Mouse (Mus musculus): ENCODE data around the gene Gramd1b. TPM values are rescaled to one million over a fixed set of nuclear protein-coding genes. Genes with fewer than 3 reads are reported as not detected.
"Not testable (repeated sequence)": the region's sequence is repeated elsewhere in the genome, so short reads cannot be mapped to it uniquely, and the experiment has no call there.

Gene Gramd1b
- polyA plus RNA-seq, 1 experiment from 2014 or later: 5.7 TPM

DNA sequence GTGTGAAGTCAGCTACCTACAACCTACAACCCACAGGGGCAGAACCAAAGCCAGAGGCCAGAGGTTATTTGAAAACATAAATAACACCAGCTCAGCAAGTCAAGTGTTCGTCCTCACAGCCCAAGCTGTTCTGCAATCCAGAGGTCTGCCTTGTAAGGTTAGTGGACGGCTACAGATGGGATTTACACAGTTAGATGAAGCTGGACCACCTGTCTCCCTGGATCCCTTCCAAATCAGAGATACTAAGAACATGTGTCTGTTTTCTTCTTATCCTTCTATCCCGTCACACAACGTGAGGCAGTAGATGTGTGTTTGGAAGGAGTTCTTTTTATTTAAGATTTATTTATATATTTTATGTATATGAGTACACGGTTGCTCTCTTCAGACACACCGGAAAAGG lies 21.7 kb downstream of the Gramd1b start:
- H3K36me3 ChIP-seq: no peaks in the 10 kb centered on the region
- no peaks in the 10 kb centered on the region for H3K27me3 ChIP-seq
- H3K9ac ChIP-seq: no peak overlapping the region
- no peak for ATAC-seq (ENCODE audit: insufficient number of reproducible peaks, low FRiP score, low TSS enrichment, low read depth)
- H3K27ac ChIP-seq (replicated peaks): no peak overlapping the region
- no peak overlapping the region for H3K4me2 ChIP-seq (replicated peaks)
- 80% methylated on average over 6 of the region's 6 CpGs for WGBS
- H3K4me1 ChIP-seq: no peaks in the 10 kb centered on the region
- no peaks in the 10 kb centered on the region for H3K9me3 ChIP-seq (replicated peaks)
- H3K4me3 ChIP-seq (replicated peaks): no peak overlapping the region

DNA sequence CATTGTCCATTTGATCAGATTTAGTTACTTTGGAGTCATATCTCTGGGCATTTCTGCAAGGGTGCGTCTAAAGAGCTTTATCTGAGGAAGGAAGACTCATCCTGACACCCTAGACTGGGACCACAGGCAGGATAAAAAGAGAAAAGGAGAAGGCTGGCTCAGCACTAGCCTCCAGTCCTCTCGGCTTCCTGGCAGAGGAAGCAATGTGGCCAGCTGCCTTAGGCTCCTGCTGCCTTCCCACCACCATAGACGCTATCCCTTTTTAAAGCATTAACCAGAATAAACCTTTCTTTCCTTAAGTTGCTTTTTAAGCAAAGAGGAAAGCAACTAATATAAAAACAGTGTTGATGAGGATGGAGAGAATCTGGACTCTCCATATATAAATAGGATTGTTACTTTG lies 24.6 kb downstream of the Gramd1b start:
- no peaks in the 10 kb centered on the region for H3K27me3 ChIP-seq
- H3K4me2 ChIP-seq (replicated peaks): no peak overlapping the region
- no peak for ATAC-seq (ENCODE audit: insufficient number of reproducible peaks, low FRiP score, low TSS enrichment, low read depth)
- H3K9ac ChIP-seq: no peak overlapping the region
- H3K4me3 ChIP-seq (replicated peaks): no peak overlapping the region
- 76% methylated on average over 3 of the region's 3 CpGs for WGBS
- no peak overlapping the region for H3K27ac ChIP-seq (replicated peaks)
- no peaks in the 10 kb centered on the region for H3K9me3 ChIP-seq (replicated peaks)
- H3K36me3 ChIP-seq: no peaks in the 10 kb centered on the region
- no peaks in the 10 kb centered on the region for H3K4me1 ChIP-seq

DNA sequence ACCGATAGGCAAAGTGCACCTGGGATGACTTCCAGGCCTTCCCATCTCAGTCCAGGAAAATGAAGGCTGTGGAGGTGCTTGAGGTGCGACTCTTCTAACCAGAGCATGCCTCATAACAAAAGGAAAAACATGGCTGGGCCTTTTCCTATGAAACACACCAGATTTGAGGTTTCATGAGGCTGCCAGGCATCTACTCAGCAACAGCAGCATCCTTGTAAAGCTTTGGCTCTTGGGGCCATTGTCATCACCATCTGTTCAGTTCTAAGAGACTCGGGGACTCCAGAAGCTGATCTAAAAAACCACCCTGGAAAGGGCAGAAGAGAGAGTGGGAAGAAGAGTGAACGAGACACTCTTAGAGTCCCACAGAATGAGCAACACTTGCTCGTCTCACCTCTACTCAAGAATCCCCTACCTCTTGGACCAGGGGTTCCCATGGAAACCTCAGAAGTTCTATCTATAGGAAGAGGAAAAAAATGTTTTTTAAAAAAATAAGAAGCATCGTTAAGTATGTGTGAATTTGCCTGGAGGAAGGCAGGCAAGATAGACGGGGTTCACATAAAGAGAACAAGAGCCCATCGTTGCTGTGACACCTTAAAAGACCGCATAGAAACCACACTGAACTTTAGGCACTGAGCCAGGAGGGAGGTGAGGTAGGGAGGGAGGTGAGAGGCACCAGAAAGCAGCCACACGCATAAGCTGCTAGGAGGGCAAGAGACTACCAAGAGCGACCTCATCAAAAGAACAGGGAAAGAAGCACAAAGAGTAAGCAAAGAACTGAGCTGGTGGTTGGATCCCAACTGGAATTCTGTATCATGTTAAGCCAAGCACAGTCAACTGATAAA lies 25.5 kb downstream of the Gramd1b start:
- H3K27me3 ChIP-seq: no peaks in the 10 kb centered on the region
- H3K4me1 ChIP-seq: no peaks in the 10 kb centered on the region
- H3K4me3 ChIP-seq (replicated peaks): no peak overlapping the region
- no peaks in the 10 kb centered on the region for H3K36me3 ChIP-seq
- H3K9ac ChIP-seq: no peak overlapping the region
- no peak overlapping the region for H3K27ac ChIP-seq (replicated peaks)
- H3K9me3 ChIP-seq (replicated peaks): no peaks in the 10 kb centered on the region
- WGBS: 69% methylated on average over 11 of the region's 11 CpGs
- ATAC-seq (ENCODE audit: insufficient number of reproducible peaks, low FRiP score, low TSS enrichment, low read depth): no peak
- H3K4me2 ChIP-seq (replicated peaks): no peak overlapping the region

DNA sequence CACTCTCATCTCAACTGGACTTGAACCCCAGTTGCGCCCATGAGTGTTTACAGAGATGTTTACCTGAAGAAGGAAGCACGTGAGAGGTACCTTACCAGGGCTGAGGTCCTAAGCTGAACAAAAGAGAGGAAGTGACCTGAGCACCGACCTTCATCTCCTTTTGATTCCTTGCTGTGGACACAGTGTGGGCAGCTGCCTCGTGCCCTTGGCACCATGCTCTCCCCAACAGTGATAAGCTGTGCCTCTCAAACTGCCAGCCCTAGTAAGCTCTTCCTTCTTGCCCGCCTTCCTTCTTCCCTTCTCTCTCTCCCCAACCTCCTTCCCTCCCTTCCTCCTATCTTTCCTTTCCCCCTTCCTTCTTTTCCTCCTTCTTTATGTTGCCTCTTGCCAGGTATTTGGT lies 26.3 kb downstream of the Gramd1b start:
- Histone ChIP-seq H3K36me3 (no peaks in the 10 kb centered on the region), H3K4me2 (replicated peaks) (no peak overlapping the region), H3K27ac (replicated peaks) (no peak overlapping the region), H3K27me3 (no peaks in the 10 kb centered on the region), H3K9ac (no peak overlapping the region), H3K9me3 (replicated peaks) (no peaks in the 10 kb centered on the region), H3K4me3 (replicated peaks) (no peak overlapping the region), H3K4me1 (no peaks in the 10 kb centered on the region)
- ATAC-seq (ENCODE audit: insufficient number of reproducible peaks, low FRiP score, low TSS enrichment, low read depth): no peak
- 86% methylated on average over 5 of the region's 5 CpGs for WGBS

DNA sequence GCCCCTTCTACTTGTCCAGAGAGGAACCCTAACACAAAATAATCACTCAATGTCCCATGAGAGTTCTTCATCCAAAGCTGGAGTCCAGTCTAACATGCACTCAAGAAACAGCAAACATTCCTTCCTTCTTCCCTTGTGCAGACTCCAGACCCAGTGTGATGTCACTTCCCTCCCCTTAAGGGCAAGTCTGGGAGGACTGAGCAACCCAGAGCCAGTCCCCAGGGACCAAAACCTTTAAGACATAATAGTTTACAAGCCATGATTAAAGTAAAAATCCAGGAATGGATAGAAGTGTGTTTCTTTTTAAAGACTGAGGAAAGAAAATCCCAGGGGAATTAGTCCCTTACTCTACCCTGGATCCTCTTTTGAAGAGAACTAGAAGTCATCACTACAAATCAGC lies 30.5 kb downstream of the Gramd1b start:
- no peak overlapping the region for H3K9ac ChIP-seq
- no peaks in the 10 kb centered on the region for H3K36me3 ChIP-seq
- no peaks in the 10 kb centered on the region for H3K9me3 ChIP-seq (replicated peaks)
- H3K4me2 ChIP-seq (replicated peaks): no peak overlapping the region
- no peak for ATAC-seq (ENCODE audit: insufficient number of reproducible peaks, low FRiP score, low TSS enrichment, low read depth)
- H3K27ac ChIP-seq (replicated peaks): no peak overlapping the region
- no peaks in the 10 kb centered on the region for H3K4me1 ChIP-seq
- no peak overlapping the region for H3K4me3 ChIP-seq (replicated peaks)
- no peaks in the 10 kb centered on the region for H3K27me3 ChIP-seq

DNA sequence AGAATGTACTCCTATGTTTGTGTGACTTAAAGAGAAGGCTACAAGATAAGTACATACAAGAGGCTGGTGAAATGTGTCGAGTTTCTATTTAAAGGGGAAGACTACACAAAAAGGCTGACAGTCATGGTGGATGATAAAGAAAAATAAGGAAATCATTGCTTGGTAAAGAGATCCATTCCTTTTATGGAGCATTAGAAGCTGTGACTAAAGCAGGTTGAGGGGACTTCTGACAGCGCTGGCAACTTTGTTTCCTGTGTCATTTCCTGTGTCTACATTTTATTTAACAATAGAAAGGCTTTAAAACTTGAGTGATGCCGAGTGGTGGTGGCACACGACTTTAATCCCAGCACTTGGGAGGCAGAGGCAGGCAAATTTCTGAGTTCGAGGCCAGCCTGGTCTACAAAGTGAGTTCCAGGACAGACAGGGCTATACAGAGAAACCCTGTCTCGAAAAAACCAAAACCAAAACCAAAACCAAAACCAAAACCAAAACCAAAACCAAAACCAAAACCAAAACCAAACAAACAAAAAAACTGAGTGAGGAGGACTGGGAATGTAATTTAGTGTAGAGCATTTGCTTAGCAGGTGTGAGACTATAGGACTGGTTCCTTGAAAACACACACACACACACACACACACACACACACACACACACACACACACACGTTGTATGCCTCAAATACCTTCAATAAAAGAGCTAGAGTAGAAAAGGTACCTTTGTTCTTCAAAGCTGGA lies 48.7 kb downstream of the Gramd1b start:
- not testable (repeated sequence) for H3K9ac ChIP-seq; H3K27ac ChIP-seq (replicated peaks); H3K4me3 ChIP-seq (replicated peaks); H3K36me3 ChIP-seq; H3K27me3 ChIP-seq; ATAC-seq (ENCODE audit: insufficient number of reproducible peaks, low FRiP score, low TSS enrichment, low read depth); H3K9me3 ChIP-seq (replicated peaks); H3K4me1 ChIP-seq; H3K4me2 ChIP-seq (replicated peaks)
- WGBS: 70% methylated on average over 7 of the region's 7 CpGs

DNA sequence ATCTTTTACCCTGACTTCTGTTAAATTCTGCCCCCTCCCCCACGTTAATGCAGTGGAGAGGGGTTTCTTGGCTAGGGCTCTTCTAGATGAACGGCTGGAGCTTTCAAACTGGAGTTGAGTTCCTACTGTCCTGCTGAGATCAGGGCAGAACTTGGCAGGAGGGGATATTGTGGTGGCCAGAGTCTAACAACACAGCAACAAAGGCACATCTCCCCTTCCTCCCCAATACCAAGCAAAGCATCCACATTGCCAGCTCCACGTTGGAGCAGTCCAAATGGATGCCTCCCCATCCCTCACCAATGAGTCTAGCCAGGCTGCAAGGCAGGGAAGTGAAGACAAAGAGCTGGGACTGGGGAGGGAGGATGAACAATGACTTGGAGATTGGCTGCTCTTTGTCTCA lies 49.9 kb downstream of the Gramd1b start:
- Histone ChIP-seq H3K9ac (no peak overlapping the region), H3K27ac (replicated peaks) (no peak overlapping the region), H3K4me1 (no peaks in the 10 kb centered on the region), H3K9me3 (replicated peaks) (no peaks in the 10 kb centered on the region), H3K4me3 (replicated peaks) (no peak overlapping the region), H3K36me3 (no peaks in the 10 kb centered on the region), H3K4me2 (replicated peaks) (no peak overlapping the region), H3K27me3 (no peaks in the 10 kb centered on the region)
- ATAC-seq (ENCODE audit: insufficient number of reproducible peaks, low FRiP score, low TSS enrichment, low read depth): no peak
- 62% methylated on average over 3 of the region's 3 CpGs for WGBS

DNA sequence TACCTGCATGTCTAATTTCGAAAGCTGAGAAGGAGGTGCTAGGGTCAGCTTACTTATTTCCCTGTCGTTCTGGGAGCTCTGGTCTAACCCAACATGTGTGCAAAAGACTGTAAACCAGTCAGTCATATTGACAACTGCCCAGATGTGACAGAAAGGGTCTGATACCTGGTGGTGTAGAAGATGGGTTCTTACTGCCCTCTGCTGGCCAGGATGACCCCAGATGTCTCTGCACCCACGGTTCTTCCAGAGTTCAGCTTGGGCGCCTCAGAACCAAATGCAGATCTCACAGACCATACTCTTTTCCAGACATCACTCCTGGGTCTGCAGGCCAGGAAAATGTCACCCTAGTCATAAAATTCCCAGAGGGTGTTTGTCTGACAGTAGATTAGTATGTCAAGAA lies 51.9 kb downstream of the Gramd1b start:
- Histone ChIP-seq H3K4me3 (replicated peaks) (no peak overlapping the region), H3K9me3 (replicated peaks) (no peaks in the 10 kb centered on the region), H3K27me3 (no peaks in the 10 kb centered on the region; the same call in 1 of the 2 replicates), H3K4me1 (no peaks in the 10 kb centered on the region), H3K27ac (replicated peaks) (no peak overlapping the region), H3K4me2 (replicated peaks) (no peak overlapping the region), H3K36me3 (no peaks in the 10 kb centered on the region), H3K9ac (no peak overlapping the region)
- WGBS: 44% methylated on average over 4 of the region's 4 CpGs
- no peak for ATAC-seq (ENCODE audit: insufficient number of reproducible peaks, low FRiP score, low TSS enrichment, low read depth)

DNA sequence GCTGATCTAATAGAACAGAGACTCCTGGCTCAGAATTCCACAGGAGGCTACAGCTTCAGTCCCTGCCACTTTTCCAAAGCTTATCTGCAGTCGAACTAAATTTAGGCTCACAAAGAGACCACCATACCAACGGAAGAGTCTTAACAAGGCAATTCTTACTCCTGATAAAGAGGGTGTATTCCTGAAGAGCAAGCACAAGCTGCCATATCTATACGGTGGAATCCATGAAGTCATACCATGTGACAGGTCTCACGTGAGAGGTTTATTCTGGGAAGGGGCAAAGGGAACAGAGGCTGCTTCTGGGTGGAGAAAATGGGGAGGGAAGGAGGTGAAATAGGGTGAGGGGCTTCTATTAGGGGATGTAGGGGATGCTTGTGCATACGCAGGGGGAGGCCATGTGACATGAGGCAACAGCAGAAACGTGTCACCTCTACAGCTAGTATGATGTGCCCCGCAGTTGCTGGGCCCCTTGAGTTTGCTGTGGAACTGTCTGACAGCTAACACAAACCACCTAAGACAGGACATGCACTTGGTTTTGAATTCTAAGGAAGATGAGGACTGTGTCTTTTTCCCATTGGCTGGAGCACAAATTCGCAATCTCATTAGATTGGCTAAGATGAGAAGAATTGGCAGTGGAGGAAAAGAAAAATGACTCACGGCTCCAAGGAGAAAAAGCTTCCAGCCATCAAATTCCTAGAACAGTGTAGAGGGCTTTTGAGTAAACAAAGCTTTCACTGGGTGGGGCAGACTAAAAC lies 52.9 kb downstream of the Gramd1b start:
- Histone ChIP-seq H3K27ac (replicated peaks) (no peak overlapping the region), H3K4me2 (replicated peaks) (no peak overlapping the region), H3K9ac (no peak overlapping the region), H3K9me3 (replicated peaks) (no peaks in the 10 kb centered on the region), H3K4me1 (no peaks in the 10 kb centered on the region), H3K27me3 (no peaks in the 10 kb centered on the region; the same call in 1 of the 2 replicates), H3K4me3 (replicated peaks) (no peak overlapping the region), H3K36me3 (no peaks in the 10 kb centered on the region)
- 83% methylated on average over 9 of the region's 9 CpGs for WGBS
- no peak for ATAC-seq (ENCODE audit: insufficient number of reproducible peaks, low FRiP score, low TSS enrichment, low read depth)

DNA sequence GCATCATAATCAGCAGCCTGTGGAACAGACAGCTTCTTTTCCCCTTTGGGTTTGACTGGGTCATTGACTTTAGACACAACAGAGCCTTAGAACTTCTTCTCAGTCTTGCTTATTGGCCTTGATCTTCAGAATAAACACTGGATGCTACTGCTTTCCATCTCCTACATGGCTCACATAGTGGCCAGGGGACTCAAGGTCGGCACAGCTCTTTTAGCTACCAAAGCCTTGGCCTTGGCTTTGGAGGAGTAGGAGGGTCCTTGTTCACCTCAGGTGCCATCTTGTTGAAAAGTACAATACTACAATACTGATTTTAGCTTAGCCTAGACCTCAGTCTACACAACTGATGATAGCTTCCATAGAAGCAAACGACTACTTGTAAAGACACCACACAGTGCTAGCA lies 53.6 kb downstream of the Gramd1b start:
- Histone ChIP-seq H3K4me2 (replicated peaks) (no peak overlapping the region), H3K4me1 (no peaks in the 10 kb centered on the region), H3K4me3 (replicated peaks) (no peak overlapping the region), H3K9ac (no peak overlapping the region), H3K27me3 (no peaks in the 10 kb centered on the region; the same call in 1 of the 2 replicates), H3K9me3 (replicated peaks) (no peaks in the 10 kb centered on the region), H3K36me3 (no peaks in the 10 kb centered on the region), H3K27ac (replicated peaks) (no peak overlapping the region)
- 83% methylated on average over 2 of the region's 2 CpGs for WGBS
- ATAC-seq (ENCODE audit: insufficient number of reproducible peaks, low FRiP score, low TSS enrichment, low read depth): no peak

DNA sequence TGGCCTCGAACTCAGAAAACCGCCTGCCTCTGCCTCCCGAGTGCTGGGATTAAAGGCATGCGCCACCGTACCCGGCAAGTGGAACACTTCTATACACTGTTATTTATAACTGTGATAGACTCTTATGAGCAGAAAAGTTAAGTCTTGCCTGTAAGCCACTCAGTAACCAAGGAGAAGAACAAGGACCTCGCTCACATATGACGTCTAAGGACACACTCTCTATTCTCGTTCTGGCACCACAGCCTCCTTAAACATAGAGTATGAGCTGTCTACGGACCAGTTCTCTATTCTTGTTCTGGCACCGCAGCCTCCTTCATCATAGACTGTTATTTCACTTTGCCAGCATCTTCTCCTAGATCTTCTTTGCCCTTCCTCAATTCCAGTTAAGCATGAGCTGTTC lies 55.1 kb downstream of the Gramd1b start:
- no peak overlapping the region for H3K27ac ChIP-seq (replicated peaks)
- H3K9me3 ChIP-seq (replicated peaks): no peaks in the 10 kb centered on the region
- H3K4me3 ChIP-seq (replicated peaks): no peak overlapping the region
- WGBS: 86% methylated on average over 11 of the region's 11 CpGs
- H3K4me1 ChIP-seq: no peaks in the 10 kb centered on the region
- H3K36me3 ChIP-seq: no peaks in the 10 kb centered on the region
- no peak overlapping the region for H3K9ac ChIP-seq
- ATAC-seq (ENCODE audit: insufficient number of reproducible peaks, low FRiP score, low TSS enrichment, low read depth): no peak
- H3K27me3 ChIP-seq: no peaks in the 10 kb centered on the region; the same call in 1 of the 2 replicates
- no peak overlapping the region for H3K4me2 ChIP-seq (replicated peaks)
